Mouse (Mus musculus): ENCODE data around the gene Pagr1b. TPM values are rescaled to one million over a fixed set of nuclear protein-coding genes. Genes with fewer than 3 reads are reported as not detected.

The Pagr1b gene
- polyA plus RNA-seq, 1 experiment from 2014 or later: not detected

- Histone ChIP-seq H3K9ac (ENCODE audit: low read depth, low read length) (peak overlapping the region; percentile 43; the same call in 1 of the 2 replicates), H3K36me3 (ENCODE audit: control insufficient read depth, insufficient read depth) (0 out of 2 replicates have a peak, but pooled peaks cover 7% of the 10 kb centered on the region), H3K4me2 (replicated peaks; ENCODE audit: low read depth) (peak overlapping the region; percentile 45), H3K27me3 (replicated peaks; ENCODE audit: control insufficient read depth, insufficient read depth, low read length) (no peaks in the 10 kb centered on the region), H3K4me3 (ENCODE audit: low read depth, low read length) (no peak overlapping the region), H3K27ac (ENCODE audit: low read depth, low read length) (peak overlapping the region; percentile 94), H3K4me1 (replicated peaks; ENCODE audit: control insufficient read depth, insufficient read depth, low read length) (peaks cover 15% of the 10 kb centered on the region), H3K9me3 (ENCODE audit: control insufficient read depth) (no peaks in the 10 kb centered on the region)
- TF ChIP-seq CTCF (IDR thresholded peaks at IDR 0.05; ENCODE audit: low read depth): 0 out of 2 replicates have a peak, but pooled peaks have one; percentile 1
- 20% methylated on average over 9 of the region's 9 CpGs for WGBS
- ATAC-seq: peak; percentile 96
Observed at GRCm38 (mm10) chr7:127008239-127009019, 7.9 kb downstream of the Pagr1b start.

- no peaks in the 10 kb centered on the region for H3K9me3 ChIP-seq (ENCODE audit: control insufficient read depth)
- H3K4me2 ChIP-seq (replicated peaks; ENCODE audit: low read depth): no peak overlapping the region
- peak overlapping the region; percentile 94 for H3K27ac ChIP-seq (ENCODE audit: low read depth, low read length)
- H3K4me3 ChIP-seq (ENCODE audit: low read depth, low read length): no peak overlapping the region
- no peaks in the 10 kb centered on the region for H3K36me3 ChIP-seq (ENCODE audit: control insufficient read depth, insufficient read depth)
- no peaks in the 10 kb centered on the region for H3K27me3 ChIP-seq (replicated peaks; ENCODE audit: control insufficient read depth, insufficient read depth, low read length)
- no peak for TF ChIP-seq CTCF (IDR thresholded peaks at IDR 0.05; ENCODE audit: low read depth)
- peaks cover 15% of the 10 kb centered on the region for H3K4me1 ChIP-seq (replicated peaks; ENCODE audit: control insufficient read depth, insufficient read depth, low read length)
- 77% methylated on average over 6 of the region's 6 CpGs for WGBS
- ATAC-seq: no peak
- H3K9ac ChIP-seq (ENCODE audit: low read depth, low read length): no peak overlapping the region
Observed at GRCm38 (mm10) chr7:127007313-127008024, 8.8 kb downstream of the Pagr1b start.

GRCm38 (mm10) chr7:127004122-127004875, 12.0 kb downstream of the Pagr1b start:
- H3K9me3 ChIP-seq (ENCODE audit: control insufficient read depth): no peaks in the 10 kb centered on the region
- ATAC-seq: no peak
- H3K4me1 ChIP-seq (replicated peaks; ENCODE audit: control insufficient read depth, insufficient read depth, low read length): peaks cover 13% of the 10 kb centered on the region
- H3K27me3 ChIP-seq (replicated peaks; ENCODE audit: control insufficient read depth, insufficient read depth, low read length): no peaks in the 10 kb centered on the region
- H3K9ac ChIP-seq (ENCODE audit: low read depth, low read length): no peak overlapping the region
- H3K36me3 ChIP-seq (ENCODE audit: control insufficient read depth, insufficient read depth): peaks cover 19% of the 10 kb centered on the region
- 51% methylated on average over 4 of the region's 4 CpGs for WGBS
- H3K4me3 ChIP-seq (ENCODE audit: low read depth, low read length): no peak overlapping the region
- no peak overlapping the region; the same call in 1 of the 2 replicates for H3K4me2 ChIP-seq (replicated peaks; ENCODE audit: low read depth)
- peak; percentile 55 for TF ChIP-seq CTCF (IDR thresholded peaks at IDR 0.05; ENCODE audit: low read depth)
- H3K27ac ChIP-seq (ENCODE audit: low read depth, low read length): no peak overlapping the region; the same call in 1 of the 2 replicates

GRCm38 (mm10) chr7:127003620-127004019, 12.7 kb downstream of the Pagr1b start:
- H3K27ac ChIP-seq (ENCODE audit: low read depth, low read length): no peak overlapping the region; the same call in 1 of the 2 replicates
- 55% methylated on average over 5 of the region's 5 CpGs for WGBS
- no peak overlapping the region for H3K9ac ChIP-seq (ENCODE audit: low read depth, low read length)
- ATAC-seq: peak; percentile 74
- no peak for TF ChIP-seq CTCF (IDR thresholded peaks at IDR 0.05; ENCODE audit: low read depth)
- no peak overlapping the region for H3K4me3 ChIP-seq (ENCODE audit: low read depth, low read length)
- H3K4me2 ChIP-seq (replicated peaks; ENCODE audit: low read depth): peak overlapping the region; percentile 47
- H3K9me3 ChIP-seq (ENCODE audit: control insufficient read depth): no peaks in the 10 kb centered on the region
- H3K36me3 ChIP-seq (ENCODE audit: control insufficient read depth, insufficient read depth): peaks cover 26% of the 10 kb centered on the region
- H3K27me3 ChIP-seq (replicated peaks; ENCODE audit: control insufficient read depth, insufficient read depth, low read length): no peaks in the 10 kb centered on the region
- H3K4me1 ChIP-seq (replicated peaks; ENCODE audit: control insufficient read depth, insufficient read depth, low read length): peaks cover 6% of the 10 kb centered on the region; the same call in 1 of the 2 replicates

- no peaks in the 10 kb centered on the region for H3K27me3 ChIP-seq (replicated peaks; ENCODE audit: control insufficient read depth, insufficient read depth, low read length)
- no peaks in the 10 kb centered on the region for H3K9me3 ChIP-seq (ENCODE audit: control insufficient read depth)
- H3K27ac ChIP-seq (ENCODE audit: low read depth, low read length): no peak overlapping the region
- peaks cover 55% of the 10 kb centered on the region for H3K36me3 ChIP-seq (ENCODE audit: control insufficient read depth, insufficient read depth)
- no peaks in the 10 kb centered on the region; the same call in 1 of the 2 replicates for H3K4me1 ChIP-seq (replicated peaks; ENCODE audit: control insufficient read depth, insufficient read depth, low read length)
- H3K4me2 ChIP-seq (replicated peaks; ENCODE audit: low read depth): no peak overlapping the region
- no peak overlapping the region for H3K9ac ChIP-seq (ENCODE audit: low read depth, low read length)
- H3K4me3 ChIP-seq (ENCODE audit: low read depth, low read length): no peak overlapping the region
- WGBS: 75% methylated on average over 10 of the region's 10 CpGs
- TF ChIP-seq CTCF (IDR thresholded peaks at IDR 0.05; ENCODE audit: low read depth): no peak
- ATAC-seq: no peak
Observed at GRCm38 (mm10) chr7:126999568-126999967, 16.7 kb downstream of the Pagr1b start.

- Histone ChIP-seq H3K27me3 (replicated peaks; ENCODE audit: control insufficient read depth, insufficient read depth, low read length) (no peaks in the 10 kb centered on the region), H3K9ac (ENCODE audit: low read depth, low read length) (no peak overlapping the region), H3K4me2 (replicated peaks; ENCODE audit: low read depth) (no peak overlapping the region), H3K9me3 (ENCODE audit: control insufficient read depth) (no peaks in the 10 kb centered on the region), H3K4me3 (ENCODE audit: low read depth, low read length) (no peak overlapping the region), H3K36me3 (ENCODE audit: control insufficient read depth, insufficient read depth) (peaks cover 69% of the 10 kb centered on the region), H3K27ac (ENCODE audit: low read depth, low read length) (no peak overlapping the region), H3K4me1 (replicated peaks; ENCODE audit: control insufficient read depth, insufficient read depth, low read length) (no peaks in the 10 kb centered on the region)
- no peak for ATAC-seq
- WGBS: 82% methylated on average over 4 of the region's 4 CpGs
- TF ChIP-seq CTCF (IDR thresholded peaks at IDR 0.05; ENCODE audit: low read depth): peak; percentile 52
Observed at GRCm38 (mm10) chr7:126996449-126996848, 19.8 kb downstream of the Pagr1b start.

Measured in intestine, postnatal 0 days (tissue).